Mouse (Mus musculus): Measurements from ENCODE around the gene D630023F18Rik. TPM values are rescaled to one million over a fixed set of nuclear protein-coding genes. Genes with fewer than 3 reads are reported as not detected.

D630023F18Rik gene
- polyA plus RNA-seq (2015; fragmentation: Nextera tagmentation; extraction: Ambion mirVana): 1.6 and 3.1 TPM in 2 replicates

DNA sequence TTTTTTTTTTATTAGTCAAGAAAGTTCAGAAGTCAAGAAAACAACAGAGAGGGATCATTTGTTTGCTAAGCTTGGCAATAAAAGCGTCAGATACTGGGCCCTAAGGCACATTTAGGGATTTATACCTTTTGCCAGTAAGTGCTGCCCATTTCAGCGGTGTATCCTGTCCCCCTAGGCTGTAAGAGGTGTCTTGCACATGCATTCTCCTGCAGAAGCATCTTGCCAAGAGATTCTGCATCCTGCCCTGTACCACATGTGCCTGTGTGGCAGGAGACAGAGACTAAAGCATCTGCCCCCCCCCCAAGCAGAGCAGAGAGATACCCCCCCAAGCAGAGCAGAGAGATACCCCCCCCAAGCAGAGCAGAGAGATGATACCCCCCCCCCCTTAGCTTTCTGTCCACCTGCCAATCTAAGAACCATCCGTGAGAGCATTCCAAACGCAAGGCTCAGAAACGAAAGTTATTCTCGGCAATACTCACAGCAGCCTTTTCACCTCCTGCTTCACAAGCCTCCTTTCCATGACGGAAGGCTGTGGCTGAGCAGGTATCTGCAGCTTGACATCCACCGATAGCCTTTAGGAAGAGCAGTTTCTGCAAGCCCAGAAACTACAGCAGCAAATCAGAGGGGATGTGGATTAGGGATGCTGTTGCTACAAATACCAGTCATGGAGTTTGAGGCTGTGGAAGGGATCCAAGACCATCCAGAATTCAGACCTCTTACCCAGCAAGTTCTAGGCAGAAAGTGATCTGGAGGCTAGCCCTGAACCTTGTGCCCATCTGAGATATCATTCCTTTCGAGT is at the start of gene D630023F18Rik:
Gene D630023F18Rik, minus strand, starts transcription at position 641 of the 799 bp plus-strand sequence.
- Histone ChIP-seq H3K4me3 (ENCODE audit: low read depth, low read length) (peak within 1 kb of the TSS; percentile 41), H3K27ac (ENCODE audit: low read length) (no peak within 1 kb of the TSS), H3K9me3 (replicated peaks; ENCODE audit: control insufficient read depth, low read length, poor library complexity, severe bottlenecking) (no peaks in the 10 kb centered on the region), H3K36me3 (ENCODE audit: control insufficient read depth, insufficient read depth, low read length) (no peaks in the 10 kb centered on the region), H3K4me2 (ENCODE audit: low read length) (peak within 1 kb of the TSS; percentile 58), H3K9ac (ENCODE audit: low read depth, low read length) (no peak within 1 kb of the TSS), H3K27me3 (ENCODE audit: control insufficient read depth, insufficient read depth, low read depth, low read length) (no peaks in the 10 kb centered on the region), H3K4me1 (ENCODE audit: control insufficient read depth, insufficient read depth, low read length) (no peaks in the 10 kb centered on the region)
- ATAC-seq: peak; percentile 76
- 18% methylated on average over 9 of the region's 9 CpGs for WGBS

DNA sequence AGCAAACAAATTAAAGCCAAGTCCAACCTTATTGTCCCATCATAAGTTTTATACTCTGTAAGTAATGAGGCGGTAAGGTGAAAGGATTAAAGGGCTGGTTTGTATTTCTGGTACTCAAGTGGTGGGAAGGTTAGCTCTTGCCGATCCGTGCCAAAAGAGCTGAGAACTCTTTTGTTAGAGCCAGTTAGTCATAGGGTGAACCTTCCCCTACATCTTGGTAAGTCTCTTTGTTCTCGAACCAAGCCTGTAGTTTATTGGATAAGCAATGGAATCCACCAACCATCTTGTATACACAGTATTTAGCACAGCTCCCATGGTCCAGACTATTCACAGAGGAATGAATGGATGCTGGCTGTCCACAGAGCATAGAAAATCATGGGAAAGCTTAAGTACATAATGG is 48.6 kb upstream of the D630023F18Rik start:
- peaks cover 33% of the 10 kb centered on the region for H3K4me1 ChIP-seq (ENCODE audit: control insufficient read depth, insufficient read depth, low read length)
- H3K4me2 ChIP-seq (ENCODE audit: low read length): no peak overlapping the region
- H3K27me3 ChIP-seq (ENCODE audit: control insufficient read depth, insufficient read depth, low read depth, low read length): no peaks in the 10 kb centered on the region
- peaks cover 33% of the 10 kb centered on the region for H3K36me3 ChIP-seq (ENCODE audit: control insufficient read depth, insufficient read depth, low read length)
- H3K4me3 ChIP-seq (ENCODE audit: low read depth, low read length): no peak overlapping the region
- H3K27ac ChIP-seq (ENCODE audit: low read length): no peak overlapping the region
- 48% methylated on average over 4 of the region's 4 CpGs for WGBS
- H3K9ac ChIP-seq (ENCODE audit: low read depth, low read length): no peak overlapping the region
- no peak for ATAC-seq
- no peaks in the 10 kb centered on the region for H3K9me3 ChIP-seq (replicated peaks; ENCODE audit: control insufficient read depth, low read length, poor library complexity, severe bottlenecking)

DNA sequence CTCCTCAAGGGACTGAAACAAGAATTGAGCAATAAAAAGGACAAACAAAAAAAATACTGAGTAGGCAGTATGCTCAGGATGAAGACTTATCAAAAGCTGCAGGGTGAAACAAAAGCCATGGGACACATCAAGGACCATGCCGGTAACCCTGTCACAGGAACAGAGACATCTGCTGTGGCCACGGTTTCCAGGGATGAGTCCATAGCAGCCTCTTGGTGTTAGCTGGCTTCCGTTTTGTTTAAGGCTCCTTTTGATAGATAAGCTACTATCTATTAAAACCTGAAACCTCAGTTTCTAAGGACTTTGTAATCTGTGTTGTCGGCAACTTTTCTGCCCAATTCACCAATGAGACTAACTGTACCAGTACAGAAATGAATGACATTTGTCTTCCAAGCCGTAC is 46.9 kb upstream of the D630023F18Rik start:
- Histone ChIP-seq H3K4me3 (ENCODE audit: low read depth, low read length) (no peak overlapping the region), H3K36me3 (ENCODE audit: control insufficient read depth, insufficient read depth, low read length) (peaks cover 45% of the 10 kb centered on the region), H3K27me3 (ENCODE audit: control insufficient read depth, insufficient read depth, low read depth, low read length) (no peaks in the 10 kb centered on the region), H3K9me3 (replicated peaks; ENCODE audit: control insufficient read depth, low read length, poor library complexity, severe bottlenecking) (no peaks in the 10 kb centered on the region), H3K4me1 (ENCODE audit: control insufficient read depth, insufficient read depth, low read length) (peaks cover 21% of the 10 kb centered on the region), H3K27ac (ENCODE audit: low read length) (no peak overlapping the region), H3K4me2 (ENCODE audit: low read length) (no peak overlapping the region), H3K9ac (ENCODE audit: low read depth, low read length) (no peak overlapping the region)
- 88% methylated on average over 5 of the region's 5 CpGs for WGBS
- no peak for ATAC-seq

DNA sequence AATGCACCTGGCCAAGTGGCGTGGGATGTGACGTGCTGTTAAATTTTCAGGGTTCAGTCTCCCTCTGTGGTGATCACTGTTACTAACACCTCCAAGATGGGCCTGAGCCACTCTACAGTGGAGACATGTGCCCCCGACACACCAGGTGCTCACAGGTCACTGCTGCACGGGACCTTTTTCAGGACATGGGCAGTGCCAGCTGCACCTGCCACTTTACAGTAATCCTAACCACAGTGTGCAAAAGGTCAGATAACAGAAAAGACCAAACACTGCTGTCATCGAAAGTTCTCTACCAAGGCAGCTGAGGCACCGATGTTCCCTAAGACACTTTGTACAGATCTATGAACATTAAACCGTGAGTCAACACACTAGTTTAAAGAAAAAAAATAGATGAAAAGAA is 46.5 kb upstream of the D630023F18Rik start:
- H3K4me1 ChIP-seq (ENCODE audit: control insufficient read depth, insufficient read depth, low read length): peaks cover 18% of the 10 kb centered on the region
- H3K4me3 ChIP-seq (ENCODE audit: low read depth, low read length): no peak overlapping the region
- no peak overlapping the region for H3K9ac ChIP-seq (ENCODE audit: low read depth, low read length)
- ATAC-seq: no peak
- WGBS: 95% methylated on average over 7 of the region's 7 CpGs
- H3K36me3 ChIP-seq (ENCODE audit: control insufficient read depth, insufficient read depth, low read length): peaks cover 49% of the 10 kb centered on the region
- no peaks in the 10 kb centered on the region for H3K27me3 ChIP-seq (ENCODE audit: control insufficient read depth, insufficient read depth, low read depth, low read length)
- H3K4me2 ChIP-seq (ENCODE audit: low read length): no peak overlapping the region
- H3K27ac ChIP-seq (ENCODE audit: low read length): no peak overlapping the region
- no peaks in the 10 kb centered on the region for H3K9me3 ChIP-seq (replicated peaks; ENCODE audit: control insufficient read depth, low read length, poor library complexity, severe bottlenecking)

DNA sequence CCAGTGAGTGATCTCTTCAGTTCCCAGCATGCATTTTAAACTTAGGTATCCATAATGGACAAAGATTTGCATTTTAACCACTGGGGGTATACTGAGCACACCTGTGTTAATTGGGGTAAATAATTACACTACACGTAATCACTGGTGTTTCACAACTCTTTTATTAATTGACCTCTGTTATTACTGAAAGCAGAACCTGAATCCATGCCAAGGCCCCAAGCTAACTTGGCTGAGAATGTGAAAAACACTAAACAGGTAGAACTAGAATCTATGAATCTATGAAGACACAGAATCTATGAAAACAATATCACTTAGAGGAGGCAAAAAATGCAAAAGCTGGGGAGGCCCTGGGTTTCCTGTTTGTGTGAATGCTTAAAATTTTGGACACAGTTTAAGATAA is 44.5 kb upstream of the D630023F18Rik start:
- Histone ChIP-seq H3K4me3 (ENCODE audit: low read depth, low read length) (no peak overlapping the region), H3K36me3 (ENCODE audit: control insufficient read depth, insufficient read depth, low read length) (peaks cover 55% of the 10 kb centered on the region), H3K4me2 (ENCODE audit: low read length) (no peak overlapping the region), H3K4me1 (ENCODE audit: control insufficient read depth, insufficient read depth, low read length) (peaks cover 4% of the 10 kb centered on the region; the same call in 1 of the 2 replicates), H3K9me3 (replicated peaks; ENCODE audit: control insufficient read depth, low read length, poor library complexity, severe bottlenecking) (no peaks in the 10 kb centered on the region), H3K27ac (ENCODE audit: low read length) (no peak overlapping the region), H3K9ac (ENCODE audit: low read depth, low read length) (no peak overlapping the region), H3K27me3 (ENCODE audit: control insufficient read depth, insufficient read depth, low read depth, low read length) (no peaks in the 10 kb centered on the region)
- no peak for ATAC-seq
- WGBS: 89% methylated on average over 1 of the region's 1 CpGs

DNA sequence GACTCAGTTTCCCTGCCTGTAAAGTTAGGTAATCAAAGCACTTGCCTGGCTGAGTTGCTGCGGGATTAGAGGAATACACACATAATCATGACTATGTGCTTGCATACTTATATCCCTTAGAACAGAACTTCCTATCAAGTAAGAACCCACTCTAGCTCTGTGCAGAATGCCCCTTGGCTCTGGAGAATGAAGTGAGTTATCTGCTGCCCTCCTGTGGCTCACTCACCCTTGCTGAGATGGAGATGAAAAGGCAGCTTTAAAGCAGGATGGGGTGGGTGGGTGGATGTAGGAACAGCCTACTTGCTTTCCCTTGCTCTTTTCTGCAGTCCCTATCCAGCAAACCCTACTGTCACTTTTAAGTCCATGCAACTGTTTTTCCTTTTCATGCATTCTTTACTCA is 39.2 kb upstream of the D630023F18Rik start:
- WGBS: 100% methylated on average over 1 of the region's 1 CpGs
- no peak overlapping the region for H3K27ac ChIP-seq (ENCODE audit: low read length)

DNA sequence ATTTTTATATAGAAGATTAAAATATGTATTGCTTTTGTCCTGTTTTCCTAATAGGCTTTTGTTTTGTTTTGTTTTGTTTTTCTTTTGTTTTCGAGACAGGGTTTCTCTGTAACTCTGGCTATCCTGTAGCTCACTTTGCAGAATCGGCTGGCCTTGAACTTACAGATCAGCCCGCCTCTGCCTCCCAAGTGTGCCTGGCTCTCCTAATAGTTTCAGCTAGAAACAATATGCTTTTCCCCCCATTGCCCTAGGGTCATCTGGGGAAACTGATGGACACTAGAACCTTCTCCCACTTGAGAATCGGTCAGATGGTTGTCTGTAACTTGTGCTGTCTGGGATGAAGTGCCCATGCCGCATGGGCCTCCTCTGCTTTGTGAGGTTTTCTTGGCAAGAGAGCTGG is 33.1 kb upstream of the D630023F18Rik start:
- no peak overlapping the region for H3K9ac ChIP-seq (ENCODE audit: low read depth, low read length)
- H3K27me3 ChIP-seq (ENCODE audit: control insufficient read depth, insufficient read depth, low read depth, low read length): no peaks in the 10 kb centered on the region
- H3K4me3 ChIP-seq (ENCODE audit: low read depth, low read length): no peak overlapping the region
- no peaks in the 10 kb centered on the region for H3K4me1 ChIP-seq (ENCODE audit: control insufficient read depth, insufficient read depth, low read length)
- no peak overlapping the region for H3K4me2 ChIP-seq (ENCODE audit: low read length)
- no peak overlapping the region for H3K27ac ChIP-seq (ENCODE audit: low read length)
- H3K9me3 ChIP-seq (replicated peaks; ENCODE audit: control insufficient read depth, low read length, poor library complexity, severe bottlenecking): no peaks in the 10 kb centered on the region
- ATAC-seq: no peak
- H3K36me3 ChIP-seq (ENCODE audit: control insufficient read depth, insufficient read depth, low read length): peaks cover 21% of the 10 kb centered on the region
- WGBS: 95% methylated on average over 5 of the region's 5 CpGs

More for the DNA sequence above, 39.2 kb upstream of the D630023F18Rik start:
- no peak overlapping the region for H3K9ac ChIP-seq (ENCODE audit: low read depth, low read length)
- H3K4me2 ChIP-seq (ENCODE audit: low read length): no peak overlapping the region
- no peaks in the 10 kb centered on the region for H3K9me3 ChIP-seq (replicated peaks; ENCODE audit: control insufficient read depth, low read length, poor library complexity, severe bottlenecking)
- H3K27me3 ChIP-seq (ENCODE audit: control insufficient read depth, insufficient read depth, low read depth, low read length): no peaks in the 10 kb centered on the region
- H3K4me1 ChIP-seq (ENCODE audit: control insufficient read depth, insufficient read depth, low read length): no peaks in the 10 kb centered on the region
- H3K4me3 ChIP-seq (ENCODE audit: low read depth, low read length): no peak overlapping the region
- peak; percentile 54; the same call in 1 of the 2 replicates for ATAC-seq
- H3K36me3 ChIP-seq (ENCODE audit: control insufficient read depth, insufficient read depth, low read length): peaks cover 64% of the 10 kb centered on the region

DNA sequence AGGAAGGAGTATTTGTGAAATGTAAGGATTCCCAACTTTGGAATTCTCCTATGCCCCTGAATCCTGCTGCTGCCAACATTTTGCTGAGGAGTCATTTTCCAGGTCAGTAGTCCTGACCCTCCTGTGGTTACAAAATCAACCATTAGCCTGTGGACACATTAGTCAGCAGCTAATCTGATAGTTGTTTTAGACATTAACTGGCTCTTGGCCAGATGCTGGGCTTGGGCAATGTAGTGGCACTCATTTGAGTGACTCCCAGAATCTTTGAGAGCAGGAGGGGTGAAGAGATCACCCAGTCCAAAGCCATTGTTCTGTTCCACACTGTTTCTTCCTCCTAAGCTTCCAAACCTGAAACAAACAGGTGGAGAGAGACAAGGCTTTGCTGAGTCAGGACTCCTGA is 31.8 kb upstream of the D630023F18Rik start:
- H3K4me1 ChIP-seq (ENCODE audit: control insufficient read depth, insufficient read depth, low read length): no peaks in the 10 kb centered on the region
- peaks cover 12% of the 10 kb centered on the region for H3K36me3 ChIP-seq (ENCODE audit: control insufficient read depth, insufficient read depth, low read length)
- H3K4me3 ChIP-seq (ENCODE audit: low read depth, low read length): no peak overlapping the region
- no peak overlapping the region for H3K4me2 ChIP-seq (ENCODE audit: low read length)
- H3K27ac ChIP-seq (ENCODE audit: low read length): no peak overlapping the region
- no peak for ATAC-seq
- no peaks in the 10 kb centered on the region for H3K9me3 ChIP-seq (replicated peaks; ENCODE audit: control insufficient read depth, low read length, poor library complexity, severe bottlenecking)
- no peak overlapping the region for H3K9ac ChIP-seq (ENCODE audit: low read depth, low read length)
- no peaks in the 10 kb centered on the region for H3K27me3 ChIP-seq (ENCODE audit: control insufficient read depth, insufficient read depth, low read depth, low read length)

DNA sequence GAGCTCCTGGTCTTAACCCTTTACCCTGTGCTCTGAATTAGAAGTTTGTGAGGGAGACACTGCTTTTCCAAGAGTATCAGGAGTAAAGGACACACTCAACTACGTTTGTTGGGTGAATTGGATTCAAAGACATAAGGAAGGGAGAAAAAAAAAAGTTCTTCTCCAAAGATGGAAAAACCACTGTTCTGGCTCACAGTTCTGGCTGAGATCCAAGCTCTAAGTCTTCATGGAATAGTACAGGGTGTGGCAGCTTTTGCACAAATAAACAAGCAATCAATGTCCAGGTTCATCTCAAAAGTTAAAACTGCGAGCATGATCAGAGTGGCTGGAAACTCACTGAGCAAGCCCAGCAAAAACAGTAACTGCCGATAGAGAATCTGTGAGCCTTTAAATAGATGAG is 25.0 kb upstream of the D630023F18Rik start:
- H3K27me3 ChIP-seq (ENCODE audit: control insufficient read depth, insufficient read depth, low read depth, low read length): no peaks in the 10 kb centered on the region

More for the DNA sequence above, 25.0 kb upstream of the D630023F18Rik start:
- no peak overlapping the region for H3K4me2 ChIP-seq (ENCODE audit: low read length)
- H3K9me3 ChIP-seq (replicated peaks; ENCODE audit: control insufficient read depth, low read length, poor library complexity, severe bottlenecking): no peaks in the 10 kb centered on the region
- no peaks in the 10 kb centered on the region for H3K36me3 ChIP-seq (ENCODE audit: control insufficient read depth, insufficient read depth, low read length)
- H3K4me3 ChIP-seq (ENCODE audit: low read depth, low read length): no peak overlapping the region
- no peak for ATAC-seq
- H3K9ac ChIP-seq (ENCODE audit: low read depth, low read length): no peak overlapping the region
- H3K4me1 ChIP-seq (ENCODE audit: control insufficient read depth, insufficient read depth, low read length): no peaks in the 10 kb centered on the region
- no peak overlapping the region for H3K27ac ChIP-seq (ENCODE audit: low read length)
- 82% methylated on average over 3 of the region's 3 CpGs for WGBS
